Mouse (Mus musculus): ENCODE measurements at regions not wholly inside any gene's neighbourhood (a gene's known extent, or its start where the extent isn't known, plus 50 kb on each side); places are given as distances from the start of the nearest gene placed in this dataset.
A peak's percentile ranks its signal among the peaks of the same experiment; 100 is the strongest.

- DNase-seq, result peak; percentile 86
These were observed 97.0 kb upstream of the Vmn2r87 start for GRCm38 (mm10) chr10:130594046-130594734.

DNA sequence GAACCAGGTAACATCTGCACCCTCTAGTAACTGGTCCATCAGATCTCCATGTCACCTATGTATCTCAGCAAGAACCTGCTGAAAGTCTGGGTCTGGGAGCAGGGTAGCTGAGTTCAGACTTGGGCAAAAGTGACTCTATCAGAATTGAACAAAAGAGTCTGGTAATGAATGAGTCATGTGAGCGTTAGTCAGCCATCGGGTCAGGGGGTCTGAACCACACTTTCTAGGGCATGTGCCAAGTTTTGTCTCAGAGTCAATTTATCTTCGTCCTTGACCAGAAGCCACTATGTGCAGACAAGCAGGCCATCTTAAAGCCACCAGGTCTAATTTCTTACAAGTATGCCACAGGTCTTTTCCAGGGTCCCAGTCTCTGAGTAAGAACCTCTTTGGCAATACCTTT, 69.2 kb upstream of the Vmn2r87 start:
- peak; percentile 49 for DNase-seq

DNA sequence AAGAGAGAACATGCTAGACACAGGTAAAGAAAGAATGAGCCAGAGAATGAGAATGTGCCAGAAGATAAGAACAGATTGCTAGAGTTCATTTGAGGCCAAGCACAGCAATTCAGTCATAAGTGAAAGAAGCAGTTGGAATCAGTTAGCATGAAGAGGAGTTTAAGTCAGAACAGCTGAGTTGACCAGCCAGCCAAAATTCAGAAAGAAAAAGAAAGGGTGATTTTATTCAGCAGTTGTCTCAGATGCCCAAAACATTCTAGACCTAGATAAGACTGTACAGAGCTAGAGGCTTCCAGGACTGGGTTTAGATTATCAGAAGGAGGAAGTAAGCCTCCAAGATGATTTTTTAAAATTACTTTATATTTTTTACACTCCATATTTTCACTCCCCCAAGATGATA, 51.4 kb upstream of the Vmn2r87 start:
- DNase-seq, result no peak
